Mouse (Mus musculus): Measurements from ENCODE around the gene Rps27. TPM values are rescaled to one million over a fixed set of nuclear protein-coding genes. Genes with fewer than 3 reads are reported as not detected.

Rps27 gene
- polyA plus RNA-seq, 1 experiment from 2014 or later: 2,641 TPM

DNA sequence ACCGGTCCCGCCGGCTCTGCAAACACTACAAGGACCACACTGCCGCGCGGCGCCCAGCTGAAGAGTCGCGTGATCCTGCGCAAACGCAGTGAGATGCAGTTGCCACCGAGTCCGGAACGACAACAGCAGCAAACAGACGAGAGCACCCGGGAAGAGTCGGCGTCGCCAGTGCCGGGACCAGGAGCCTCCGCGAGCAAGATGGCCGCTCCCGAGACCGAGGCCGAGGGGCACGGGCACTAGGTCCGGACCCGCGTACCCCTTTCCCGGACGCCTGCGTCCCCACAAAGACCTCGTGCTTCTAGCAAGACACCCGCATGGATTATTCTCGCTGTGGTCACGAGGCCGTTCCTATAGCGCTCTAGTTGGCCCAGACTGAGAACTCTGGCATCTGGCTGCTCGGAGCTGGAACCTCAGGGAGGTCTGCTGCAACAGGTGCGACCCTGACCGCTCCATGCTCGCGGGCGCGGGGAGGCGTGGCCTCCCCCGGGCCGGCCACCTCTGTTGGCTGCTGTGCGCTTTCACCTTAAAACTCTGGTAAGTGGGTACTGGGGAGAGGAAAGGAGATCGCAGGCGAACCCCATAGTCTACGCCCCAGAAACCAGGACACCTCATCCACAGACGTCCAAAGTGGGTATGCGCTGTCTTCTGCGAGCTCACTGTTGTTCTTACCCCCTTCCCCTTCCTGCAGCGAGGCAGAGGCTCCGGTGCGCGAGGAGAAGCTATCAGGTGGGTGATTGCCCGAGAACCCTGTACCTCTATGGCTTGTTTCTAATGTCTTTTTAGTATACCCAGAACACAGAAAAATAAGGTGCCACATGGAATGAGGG is 18.3 kb upstream of the Rps27 start, which contains the start of gene Jtb:
Gene Jtb (plus strand): TSS at position 91 of the 827 bp plus-strand sequence.
- DNase-seq (ENCODE audit: low spot score): peak; percentile 94

DNA sequence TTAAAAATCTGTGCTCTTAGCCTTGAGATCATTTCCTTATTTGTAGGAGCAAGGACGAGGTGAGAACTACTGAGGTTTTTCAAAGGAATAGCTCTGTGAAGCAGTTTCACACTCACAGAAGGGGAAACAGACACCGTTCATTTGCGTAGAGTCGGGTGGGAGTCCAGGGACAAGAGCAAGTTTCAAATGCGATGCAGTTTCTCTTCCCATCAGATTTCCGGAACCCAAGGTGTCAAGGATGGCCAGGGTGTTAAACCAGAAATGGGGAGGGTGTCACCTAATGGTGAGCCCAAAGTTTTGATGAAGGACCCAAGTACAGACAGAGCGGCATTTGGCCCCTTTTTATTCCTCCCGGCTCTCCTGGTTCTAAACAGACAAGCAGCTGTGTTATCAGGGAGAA is 17.6 kb upstream of the Rps27 start:
- no peak for DNase-seq (ENCODE audit: low spot score)

DNA sequence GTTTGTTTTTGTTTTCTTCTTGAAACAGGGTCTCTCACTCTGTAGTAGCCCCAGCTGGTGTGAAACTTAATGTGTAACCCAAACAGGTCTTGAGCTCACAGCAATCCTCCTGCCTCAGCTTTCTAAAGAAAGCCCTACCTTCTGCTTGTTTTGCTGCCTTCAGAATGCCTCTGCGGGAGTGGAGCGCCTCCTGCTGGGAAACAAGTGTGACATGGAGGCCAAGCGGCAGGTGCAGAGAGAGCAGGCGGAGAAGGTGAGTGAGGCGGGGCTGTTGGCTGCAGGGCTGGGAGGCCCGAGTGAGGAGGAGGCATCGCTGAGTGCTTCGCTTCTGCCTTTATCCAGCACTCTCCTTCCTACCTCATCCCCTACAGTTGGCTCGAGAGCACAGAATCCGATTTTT is 10.9 kb upstream of the Rps27 start:
- DNase-seq (ENCODE audit: low spot score): no peak

DNA sequence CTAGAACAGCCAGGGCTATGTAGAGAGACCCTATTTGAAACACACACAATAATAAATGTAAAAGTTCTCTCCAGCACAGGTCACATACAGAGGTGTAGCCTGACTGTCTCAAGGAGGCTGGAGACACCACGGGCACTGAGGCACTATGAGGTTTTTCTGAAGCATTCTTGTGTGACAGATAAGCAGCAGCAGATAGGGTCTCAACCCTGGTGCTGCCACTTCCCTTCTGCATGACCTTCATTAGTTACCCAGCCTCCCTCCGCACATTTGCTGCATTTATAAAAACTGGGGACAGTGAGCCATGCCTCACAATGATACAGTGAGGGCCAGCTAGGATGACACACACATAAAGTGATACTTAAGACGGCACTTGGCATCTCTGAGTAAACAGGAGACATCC is 9.5 kb upstream of the Rps27 start:
- DNase-seq (ENCODE audit: low spot score): no peak

DNA sequence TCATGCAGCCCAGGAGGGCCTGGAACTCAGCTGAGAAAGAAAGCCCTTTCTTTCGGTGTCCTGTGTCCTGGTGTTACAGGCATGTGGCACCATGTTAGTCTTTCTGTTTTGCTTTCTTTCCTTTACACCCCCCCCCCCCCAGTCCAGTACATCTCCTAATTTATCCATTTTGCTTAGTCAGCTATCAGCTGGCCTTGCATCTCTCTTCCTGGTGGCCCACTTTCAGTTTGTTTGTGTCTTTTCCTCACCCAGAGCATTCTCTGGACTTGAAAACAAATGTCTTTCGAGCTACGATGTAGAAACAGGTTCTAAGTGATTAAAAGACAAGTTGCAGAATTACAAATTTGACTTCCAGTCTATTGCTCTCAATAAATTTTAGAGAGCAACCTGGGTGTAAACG is 9.0 kb upstream of the Rps27 start:
- no peak for DNase-seq (ENCODE audit: low spot score)

DNA sequence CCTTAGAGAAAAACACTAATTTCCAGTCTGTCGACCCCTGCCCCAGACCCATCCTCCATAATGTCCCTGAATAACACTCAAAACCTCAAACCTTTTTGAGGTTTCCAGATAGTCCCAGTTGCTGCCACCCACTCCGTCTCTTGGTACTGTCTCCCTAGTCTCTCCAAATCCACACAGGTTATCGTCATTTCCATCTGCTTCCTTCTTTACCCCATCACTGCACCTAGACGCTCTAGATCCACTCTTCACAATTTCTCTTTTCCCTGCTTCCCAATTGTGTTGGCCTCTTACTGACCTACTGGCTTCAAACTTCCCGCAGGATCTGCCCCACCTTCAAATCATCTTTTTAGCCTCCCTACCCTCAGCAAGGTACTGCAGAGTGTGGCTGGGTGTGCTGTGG is 7.7 kb upstream of the Rps27 start:
- DNase-seq (ENCODE audit: low spot score): no peak

DNA sequence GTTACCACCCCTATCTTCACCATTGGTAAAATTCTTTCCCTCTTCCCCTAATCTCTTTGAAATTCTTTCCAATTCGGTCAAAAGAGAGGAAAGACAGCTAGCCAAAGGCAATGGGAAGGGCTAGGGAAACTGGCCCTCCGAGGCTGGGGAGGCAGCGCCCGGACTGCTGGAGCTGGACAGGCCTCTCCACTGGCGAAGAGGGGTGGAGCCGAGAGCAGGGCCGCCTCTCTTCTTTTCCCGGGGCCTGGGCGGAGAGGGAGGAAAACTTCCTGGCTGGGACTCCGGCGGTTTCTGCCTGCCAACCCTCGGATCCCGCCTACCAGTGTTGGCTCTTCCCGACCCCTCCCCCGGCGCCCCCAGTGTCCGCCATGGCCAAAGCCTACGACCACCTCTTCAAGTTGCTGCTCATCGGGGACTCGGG is 7.1 kb upstream of the Rps27 start:
- no peak for DNase-seq (ENCODE audit: low spot score)

DNA sequence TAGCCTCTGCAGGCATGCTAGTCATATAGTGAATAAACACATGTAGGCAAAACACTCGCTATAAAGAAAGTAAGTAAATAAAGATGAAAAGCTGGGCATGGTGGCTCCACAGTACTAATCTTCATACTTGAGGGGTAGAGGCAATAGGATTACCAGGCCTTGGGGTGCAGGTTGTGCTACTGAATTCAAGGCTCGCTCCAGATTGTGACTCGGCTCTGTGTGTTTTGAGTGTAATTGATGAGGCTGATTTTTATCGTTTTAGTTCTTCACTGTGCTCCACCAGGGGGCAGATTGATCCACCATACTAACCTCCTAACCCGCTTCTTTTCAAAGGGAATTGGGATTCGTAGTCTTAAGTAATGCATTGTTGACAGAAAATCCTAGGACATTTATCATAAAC is 6.6 kb upstream of the Rps27 start:
- DNase-seq (ENCODE audit: low spot score): peak; percentile 61

DNA sequence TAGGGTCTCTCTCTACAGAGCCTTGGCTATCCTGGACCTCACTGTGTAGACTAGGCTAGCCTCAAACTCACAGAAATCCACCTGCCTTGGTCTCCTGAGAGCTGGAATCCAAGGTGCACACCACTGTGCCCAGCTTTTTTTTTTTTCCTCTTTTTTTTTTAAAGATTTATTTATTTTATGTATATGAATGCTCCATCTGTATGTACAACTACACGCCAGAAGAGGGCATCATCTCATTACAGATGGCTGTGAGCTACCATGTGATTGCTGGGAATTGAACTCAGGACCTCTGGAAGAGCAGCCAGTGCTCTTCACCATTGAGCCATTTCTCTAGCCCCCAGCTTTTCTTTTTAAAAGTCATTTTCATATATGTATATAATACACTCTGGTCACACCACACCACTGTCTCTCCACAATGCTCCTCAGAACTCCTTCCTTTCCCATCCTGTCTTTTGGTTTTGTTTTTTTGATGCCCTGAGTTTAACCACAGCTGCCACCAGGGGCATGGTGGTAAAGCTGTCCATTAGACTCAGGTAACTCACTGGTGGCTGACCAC is 2.5 kb upstream of the Rps27 start:
- no peak for DNase-seq (ENCODE audit: low spot score)

DNA sequence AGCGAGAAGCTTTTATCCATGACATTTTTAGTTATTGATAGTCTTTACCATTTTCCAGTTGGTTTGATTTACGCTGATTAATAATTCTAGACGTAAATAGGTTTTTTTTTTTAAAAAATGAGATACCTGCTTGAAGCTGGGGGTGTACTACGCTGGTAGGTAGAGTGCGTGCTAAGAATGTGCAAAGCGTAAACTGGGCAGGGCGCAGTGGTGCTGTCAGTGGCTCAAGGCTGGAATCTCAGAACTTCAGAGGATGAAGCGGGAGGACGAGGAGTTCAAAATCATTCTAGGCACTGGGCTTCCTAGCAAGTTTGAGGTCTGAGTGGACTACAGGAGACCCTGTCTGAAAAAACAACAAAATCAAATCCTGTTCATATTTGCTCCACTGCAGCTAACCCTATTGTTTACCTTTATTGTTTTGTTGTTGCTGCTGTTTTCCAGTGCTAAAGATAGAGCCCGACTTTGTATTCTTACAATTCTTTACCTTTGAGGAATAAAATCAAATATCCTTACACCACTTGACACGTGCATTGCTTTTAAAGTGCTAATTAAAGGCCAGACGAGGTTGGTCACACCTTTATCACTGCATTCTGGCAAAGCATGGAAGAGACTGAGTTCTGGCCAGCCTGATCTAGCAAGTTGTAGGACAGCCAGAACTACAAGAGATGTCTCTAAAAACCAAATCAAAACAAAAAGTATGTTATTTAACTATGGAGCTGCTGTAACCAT is 669 bp upstream of the Rps27 start:
- no peak for DNase-seq (ENCODE audit: low spot score)

DNA sequence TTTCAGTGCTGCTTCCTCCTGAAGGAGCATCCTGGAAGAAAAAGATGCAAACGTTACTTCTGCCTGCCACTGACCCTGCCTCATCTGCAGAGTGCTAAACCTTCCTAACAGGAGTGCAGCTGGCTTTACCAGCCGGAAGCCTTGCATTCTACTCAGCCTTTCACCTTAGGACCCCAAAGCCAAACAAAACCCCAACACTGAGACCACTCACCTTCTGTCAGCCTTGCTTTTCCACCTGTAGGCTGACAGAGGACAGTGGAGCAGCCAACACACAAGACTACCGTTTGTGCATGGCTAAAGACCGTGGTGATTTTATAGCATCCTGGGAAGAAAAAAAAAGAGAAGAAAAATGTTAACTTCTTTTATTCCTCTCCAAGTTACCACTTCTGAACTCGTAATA is 728 bp downstream of the Rps27 start:
- no peak for DNase-seq (ENCODE audit: low spot score)

DNA sequence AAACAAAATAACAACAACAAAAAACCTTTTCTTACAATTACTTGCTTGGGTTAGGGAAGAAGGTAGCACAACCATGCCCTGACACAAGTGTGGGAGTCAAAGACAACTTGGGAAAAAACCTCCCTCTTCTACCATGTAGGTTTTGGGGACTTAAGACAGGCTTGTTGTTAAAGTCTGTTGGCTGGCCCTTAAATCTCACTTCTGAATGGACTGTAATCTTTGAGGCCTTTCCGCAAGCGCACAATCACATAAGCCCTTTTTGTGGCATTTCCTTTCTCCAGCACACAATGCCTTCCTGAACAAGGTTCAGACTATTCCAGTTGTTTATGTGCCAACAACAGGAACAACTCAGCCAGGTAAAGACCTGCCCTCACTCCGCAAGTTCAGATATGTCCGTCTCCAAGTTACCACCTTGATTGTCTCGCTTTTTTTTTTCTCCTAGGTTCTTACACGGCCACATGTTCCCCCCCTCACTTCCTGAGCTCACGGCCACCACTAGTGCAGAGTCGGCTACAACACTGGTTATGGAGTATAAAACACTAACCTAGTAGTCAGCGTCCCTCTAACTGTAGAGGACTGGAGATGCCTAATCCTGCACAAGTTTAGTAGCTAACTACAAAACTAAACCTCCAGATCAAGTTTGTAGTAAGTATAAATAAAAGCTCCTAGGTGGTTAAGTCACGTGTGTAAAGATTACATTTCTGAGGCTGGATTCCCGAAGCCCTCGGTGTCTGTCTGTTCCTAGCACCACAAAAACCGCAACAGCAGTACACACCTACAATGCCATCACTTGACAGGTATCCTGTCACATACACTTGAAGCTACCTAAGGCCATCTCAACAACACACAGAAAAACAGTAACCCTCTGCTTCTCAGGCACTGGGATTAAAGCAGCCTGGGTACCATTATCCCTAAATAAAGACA is 1.7 kb downstream of the Rps27 start:
- DNase-seq (ENCODE audit: low spot score): no peak

DNA sequence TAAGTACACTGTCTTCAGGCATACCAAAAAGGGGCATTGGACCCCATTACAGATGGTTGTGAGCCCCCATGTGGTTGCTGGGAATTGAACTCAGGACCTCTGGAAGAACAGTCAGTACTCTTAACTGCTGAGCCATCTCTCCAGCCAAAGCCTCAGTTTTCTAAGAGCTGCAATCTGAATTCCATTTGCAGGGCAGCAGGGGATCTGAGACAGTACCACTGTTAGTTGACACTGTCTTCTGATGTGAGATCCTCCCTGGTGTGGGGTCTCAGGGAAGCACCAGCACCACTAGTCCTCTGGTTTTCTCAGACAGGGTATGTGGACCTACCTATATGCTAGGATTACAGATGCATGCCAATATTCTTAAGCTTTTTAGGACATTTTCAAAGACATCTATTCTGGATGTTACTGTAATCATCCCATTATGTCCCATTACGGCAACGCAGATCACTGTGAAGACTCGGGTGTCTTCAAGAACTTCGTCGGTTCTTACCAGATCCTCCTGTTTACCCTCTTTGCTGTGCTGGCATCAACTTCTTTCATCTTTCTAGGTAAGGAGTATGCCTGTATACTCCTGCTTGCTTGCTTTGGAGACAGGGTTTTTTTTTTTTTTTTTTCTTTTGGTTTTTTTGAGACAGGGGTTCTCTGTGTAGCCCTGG is 3.4 kb downstream of the Rps27 start:
- DNase-seq (ENCODE audit: low spot score): no peak

DNA sequence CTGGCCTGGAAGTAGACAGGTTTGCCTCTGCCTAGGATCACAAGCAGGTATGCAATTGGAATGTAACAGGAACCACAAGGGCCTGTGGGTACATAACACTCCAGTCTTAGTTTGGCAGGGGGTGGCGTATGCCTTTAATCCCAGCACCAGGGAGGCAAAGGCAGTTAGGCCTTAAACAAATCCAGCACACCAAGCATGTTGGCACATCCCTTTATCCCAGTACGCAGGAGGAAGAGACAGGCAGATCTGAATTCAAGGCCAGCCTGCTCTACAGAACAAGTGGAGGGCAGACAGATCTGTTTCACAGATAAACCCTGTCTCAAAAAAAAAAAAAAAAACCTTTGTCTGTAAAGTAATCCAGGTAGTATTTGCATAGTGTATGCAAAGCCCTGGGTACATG is 4.8 kb downstream of the Rps27 start:
- DNase-seq (ENCODE audit: low spot score): no peak

DNA sequence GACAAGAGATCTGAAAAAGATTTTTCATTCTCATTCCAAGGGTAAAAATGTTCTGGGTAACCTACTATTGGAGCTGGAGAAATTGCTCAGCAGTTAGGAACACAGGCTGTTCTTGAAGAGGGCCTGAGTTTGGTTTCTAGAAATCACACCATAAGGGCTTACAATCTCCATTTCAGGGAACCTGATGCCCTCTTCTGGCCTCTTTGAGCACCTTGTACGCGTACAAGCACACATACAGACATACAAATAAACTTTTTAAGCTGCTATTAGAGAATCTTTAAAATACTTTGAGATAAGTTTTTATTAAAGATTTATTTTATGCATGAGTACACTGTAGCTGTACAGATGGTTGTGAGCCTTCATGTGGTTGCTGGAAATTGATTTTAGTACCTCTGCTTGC is 8.9 kb downstream of the Rps27 start:
- no peak for DNase-seq (ENCODE audit: low spot score)

DNA sequence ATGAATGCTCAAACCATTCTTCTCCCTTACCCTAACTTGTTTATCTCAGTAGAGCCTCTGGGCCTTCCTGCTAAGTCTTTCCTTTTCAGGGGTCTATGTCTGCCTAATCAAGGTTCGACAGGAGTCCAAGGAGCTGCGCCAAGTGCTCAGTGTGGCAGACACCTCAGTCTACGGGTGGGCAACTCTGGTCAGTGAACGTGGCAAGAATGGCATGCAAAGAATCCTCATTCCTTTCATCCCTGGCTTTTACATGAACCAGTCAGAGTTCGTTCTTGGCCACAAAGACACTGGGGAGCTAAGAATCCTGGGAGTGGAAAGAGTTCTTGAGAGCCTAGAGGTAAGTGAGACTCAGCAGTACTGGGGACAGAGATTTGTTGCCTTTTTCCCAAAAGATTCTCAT is 9.8 kb downstream of the Rps27 start:
- no peak for DNase-seq (ENCODE audit: low spot score)

DNA sequence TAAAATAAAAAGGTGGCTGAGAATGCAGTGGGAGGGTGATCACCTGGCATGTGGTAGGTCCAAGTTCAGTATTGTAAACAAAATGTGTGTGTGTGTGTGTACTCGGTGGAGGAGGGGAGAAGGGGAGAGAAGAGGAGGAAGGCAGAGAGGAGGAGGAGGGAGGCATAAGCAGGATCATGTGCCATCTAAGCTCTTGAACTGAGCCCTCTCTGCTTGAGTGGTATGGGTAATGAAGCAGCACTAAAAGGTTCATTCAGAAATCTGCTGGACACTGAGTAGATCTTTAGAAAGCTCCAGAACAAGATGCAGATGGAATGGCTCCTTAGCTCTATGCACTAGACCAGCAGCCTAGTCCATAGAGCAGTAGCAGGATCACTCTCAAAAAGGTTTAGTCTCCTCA is 10.6 kb downstream of the Rps27 start:
- DNase-seq (ENCODE audit: low spot score): no peak

DNA sequence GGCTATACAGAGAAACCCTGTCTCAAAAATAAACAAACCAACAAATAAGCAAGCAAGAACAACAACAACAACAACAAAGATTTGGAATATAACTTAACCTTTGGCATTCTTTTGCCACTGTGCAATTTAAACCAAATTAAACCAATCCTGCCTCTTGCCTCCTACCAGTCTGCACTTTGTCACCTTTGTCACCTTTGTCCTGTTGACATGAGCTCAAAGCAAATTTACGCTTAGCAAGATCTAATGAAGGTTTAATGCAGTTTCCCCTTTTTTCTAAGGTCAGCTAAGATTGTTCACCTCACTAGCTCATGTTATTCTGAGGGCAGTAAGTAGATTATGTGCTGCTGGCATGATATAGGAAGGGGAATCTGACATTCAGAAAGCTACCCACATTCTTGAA is 15.9 kb downstream of the Rps27 start:
- no peak for DNase-seq (ENCODE audit: low spot score)

DNA sequence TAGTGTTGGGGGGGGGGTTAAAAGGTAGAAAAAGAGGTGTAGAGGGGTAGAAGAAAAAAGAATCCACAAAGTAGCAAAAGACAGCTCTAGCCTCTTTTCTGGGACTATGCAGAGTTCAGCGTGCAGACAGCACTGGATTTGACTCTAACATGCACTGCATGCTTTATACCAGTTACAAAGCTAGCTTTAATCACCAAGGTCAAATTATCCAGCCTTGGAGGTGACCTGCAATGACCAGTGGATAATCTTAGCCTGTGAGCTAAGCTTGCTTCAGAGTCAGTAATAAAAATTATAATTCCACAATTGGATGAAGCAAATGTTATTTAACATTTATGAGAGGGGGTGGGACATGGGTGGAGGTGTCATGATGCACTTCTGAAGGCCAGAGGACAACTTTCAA is 17.8 kb downstream of the Rps27 start:
- no peak for DNase-seq (ENCODE audit: low spot score)

DNA sequence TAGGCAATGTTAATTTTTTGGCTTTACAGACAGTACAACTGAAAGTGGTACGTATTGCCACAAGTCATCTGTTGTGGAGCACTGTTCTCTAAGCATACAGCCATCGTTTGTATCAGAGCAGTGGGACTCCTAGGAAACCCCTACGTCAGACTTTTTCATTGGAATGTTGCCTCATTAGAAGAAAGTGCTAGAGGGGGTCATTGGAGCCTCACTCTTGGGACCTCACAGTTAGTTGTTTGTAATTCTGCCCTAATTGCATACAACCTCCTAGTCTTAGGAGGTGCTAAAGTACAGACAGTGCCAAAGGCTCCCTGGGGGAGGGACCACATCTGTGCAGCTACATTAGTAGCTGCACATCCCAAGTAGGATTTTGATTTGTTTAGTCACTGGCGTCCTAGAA is 18.7 kb downstream of the Rps27 start:
- DNase-seq (ENCODE audit: low spot score): no peak
